20 mouse cellular contexts compared by ENCODE assay signal in genomic region chr16:42872101-42872500, GRCm38 (mm10). TPM values are rescaled to one million over a fixed set of nuclear protein-coding genes. Genes with fewer than 3 reads are reported as not detected.
A peak's percentile ranks its signal among the peaks of the same experiment; 100 is the strongest.
DNase-seq lines count a peak whose midpoint lies in the region; ATAC-seq lines count a peak whose summit lies in the region.
"Had no signal": no experiment of that assay in that cellular context is flagged by ENCODE, and none has a peak within 500 bp of the region (broad histone marks: within the 10 kb centered on the region; RNA-seq: fewer than 3 reads in every experiment).

No protein-coding gene starts in this region.

- H3K9me3 ChIP-seq in embryonic facial prominence, embryonic 11.5 days (replicated peaks; ENCODE audit: control insufficient read depth, low read length), result no peaks in the 10 kb centered on the region
- H3K9me3 ChIP-seq in embryonic facial prominence, embryonic 10.5 days, result no peaks in the 10 kb centered on the region
- H3K9me3 ChIP-seq in embryonic facial prominence, embryonic 13.5 days, result no peaks in the 10 kb centered on the region
- no peaks in the 10 kb centered on the region for H3K9me3 ChIP-seq in limb, embryonic 10.5 days (replicated peaks)
- H3K9me3 ChIP-seq in hindbrain, embryonic 14.5 days (ENCODE audit: control insufficient read depth, low read length), result no peaks in the 10 kb centered on the region
- H3K9me3 ChIP-seq: forebrain, embryonic 10.5 days; G1E; heart, embryonic 12.5 days had no signal

- no peaks in the 10 kb centered on the region for H3K27me3 ChIP-seq in embryonic facial prominence, embryonic 11.5 days (ENCODE audit: control insufficient read depth, insufficient read depth, low read length)
- H3K27me3 ChIP-seq in embryonic facial prominence, embryonic 10.5 days (replicated peaks; ENCODE audit: low read depth, poor library complexity, severe bottlenecking), result no peaks in the 10 kb centered on the region
- no peaks in the 10 kb centered on the region for H3K27me3 ChIP-seq in embryonic facial prominence, embryonic 13.5 days
- no peaks in the 10 kb centered on the region for H3K27me3 ChIP-seq in limb, embryonic 10.5 days (ENCODE audit: low read depth, poor library complexity, severe bottlenecking)
- no peaks in the 10 kb centered on the region for H3K27me3 ChIP-seq in hindbrain, embryonic 14.5 days (ENCODE audit: control insufficient read depth, insufficient read depth, low read length)
- H3K27me3 ChIP-seq: heart, embryonic 12.5 days had no signal

- no peak overlapping the region for H3K4me2 ChIP-seq in embryonic facial prominence, embryonic 11.5 days (ENCODE audit: low read depth, low read length)
- H3K4me2 ChIP-seq in embryonic facial prominence, embryonic 13.5 days, result no peak overlapping the region
- no peak overlapping the region for H3K4me2 ChIP-seq in hindbrain, embryonic 14.5 days (replicated peaks)
- H3K4me2 ChIP-seq: heart, embryonic 12.5 days had no signal

- H3K27ac ChIP-seq in embryonic facial prominence, embryonic 11.5 days (replicated peaks; ENCODE audit: low read depth, low read length), result no peak overlapping the region
- no peak overlapping the region for H3K27ac ChIP-seq in embryonic facial prominence, embryonic 10.5 days (replicated peaks)
- H3K27ac ChIP-seq in embryonic facial prominence, embryonic 13.5 days, result peak overlapping the region; percentile 60
- H3K27ac ChIP-seq in limb, embryonic 10.5 days, result 0 out of 2 replicates have a peak overlapping the region, but pooled peaks have one; percentile 0
- H3K27ac ChIP-seq in hindbrain, embryonic 14.5 days, result no peak overlapping the region
- H3K27ac ChIP-seq: forebrain, embryonic 10.5 days; gastrocnemius, adult 2 months had no signal

- no peaks in the 10 kb centered on the region for H3K36me3 ChIP-seq in embryonic facial prominence, embryonic 11.5 days (replicated peaks; ENCODE audit: control insufficient read depth, insufficient read depth, low read depth, low read length)
- no peaks in the 10 kb centered on the region for H3K36me3 ChIP-seq in embryonic facial prominence, embryonic 10.5 days (replicated peaks)
- H3K36me3 ChIP-seq in embryonic facial prominence, embryonic 13.5 days, result no peaks in the 10 kb centered on the region
- H3K36me3 ChIP-seq in limb, embryonic 10.5 days, result no peaks in the 10 kb centered on the region
- no peaks in the 10 kb centered on the region for H3K36me3 ChIP-seq in hindbrain, embryonic 14.5 days (replicated peaks; ENCODE audit: control insufficient read depth, insufficient read depth)
- H3K36me3 ChIP-seq: forebrain, embryonic 10.5 days; G1E; heart, embryonic 12.5 days had no signal

- H3K4me3 ChIP-seq in embryonic facial prominence, embryonic 11.5 days (ENCODE audit: low read depth, low read length), result no peak overlapping the region
- H3K4me3 ChIP-seq in embryonic facial prominence, embryonic 10.5 days, result no peak overlapping the region
- H3K4me3 ChIP-seq in embryonic facial prominence, embryonic 13.5 days, result no peak overlapping the region
- H3K4me3 ChIP-seq in limb, embryonic 10.5 days, result no peak overlapping the region
- H3K4me3 ChIP-seq in hindbrain, embryonic 14.5 days (replicated peaks; ENCODE audit: low read length), result no peak overlapping the region
- H3K4me3 ChIP-seq: erythroblast, embryonic 14.5 days; forebrain, embryonic 10.5 days; gastrocnemius, adult 2 months; heart, embryonic 12.5 days had no signal

- no peaks in the 10 kb centered on the region for H3K4me1 ChIP-seq in embryonic facial prominence, embryonic 11.5 days (ENCODE audit: control insufficient read depth, insufficient read depth, low read length)
- H3K4me1 ChIP-seq in embryonic facial prominence, embryonic 10.5 days, result peaks cover 20% of the 10 kb centered on the region
- H3K4me1 ChIP-seq in embryonic facial prominence, embryonic 13.5 days, result peaks cover 6% of the 10 kb centered on the region; the same call in 1 of the 2 replicates
- H3K4me1 ChIP-seq in limb, embryonic 10.5 days, result peaks cover 16% of the 10 kb centered on the region
- no peaks in the 10 kb centered on the region for H3K4me1 ChIP-seq in hindbrain, embryonic 14.5 days (replicated peaks; ENCODE audit: control insufficient read depth, insufficient read depth, low read length)
- H3K4me1 ChIP-seq: heart, embryonic 12.5 days had no signal

- DNase-seq in embryonic facial prominence, embryonic 11.5 days (ENCODE audit: low spot score), result peak; percentile 27
- no peak for DNase-seq in embryonic facial prominence, embryonic 10.5 days (ENCODE audit: low spot score)
- no peak for DNase-seq in limb, embryonic 10.5 days (ENCODE audit: low spot score)
- DNase-seq in hindbrain, embryonic 14.5 days (ENCODE audit: low spot score), result no peak
- no peak for DNase-seq in left cerebral cortex, postnatal 10 days (ENCODE audit: extremely low spot score in 1 of 2, low spot score in 2 of 2)
- no peak for DNase-seq in lung, postnatal 10 days
- DNase-seq: adrenal gland, postnatal 14 days; cerebellum, adult 18-20 months; cerebellum, adult 9-11 months; cerebellum, postnatal 36 days; gastrocnemius, adult 2 months; gastrocnemius, postnatal 25 days had no signal

- 68% methylated on average over 5 of the region's 5 CpGs for WGBS in embryonic facial prominence, embryonic 11.5 days
- 86% methylated on average over 5 of the region's 5 CpGs for WGBS in embryonic facial prominence, embryonic 10.5 days
- 38% methylated on average over 5 of the region's 5 CpGs for WGBS in embryonic facial prominence, embryonic 13.5 days
- 96% methylated on average over 5 of the region's 5 CpGs for WGBS in limb, embryonic 10.5 days
- 89% methylated on average over 5 of the region's 5 CpGs for WGBS in hindbrain, embryonic 14.5 days

- intact Hi-C loops in left cerebral cortex, postnatal 10 days (cut with DNase I), result no loop called here

- no peak for ATAC-seq in embryonic facial prominence, embryonic 11.5 days (replicated peaks; ENCODE audit: insufficient number of reproducible peaks, low FRiP score, low TSS enrichment, low read depth)
- no peak for ATAC-seq in embryonic facial prominence, embryonic 13.5 days (ENCODE audit: insufficient number of reproducible peaks, insufficient read depth, low FRiP score, low TSS enrichment, low read depth)
- ATAC-seq in hindbrain, embryonic 14.5 days (ENCODE audit: low FRiP score), result no peak
- ATAC-seq: forebrain, embryonic 14.5 days; hindbrain, embryonic 16.5 days; inflammation-experienced regulatory T-cells, adult 6 months had no signal

- no peak overlapping the region for H3K9ac ChIP-seq in embryonic facial prominence, embryonic 11.5 days (replicated peaks; ENCODE audit: low read length)
- no peak overlapping the region for H3K9ac ChIP-seq in embryonic facial prominence, embryonic 13.5 days
- H3K9ac ChIP-seq in hindbrain, embryonic 14.5 days, result no peak overlapping the region
- H3K9ac ChIP-seq: heart, embryonic 12.5 days had no signal

RNA-seq across cellular contexts. Expression of gene Zbtb20, which starts 3.6 kb away (rescaled TPM):
- 15.4 and 19.0 TPM in 2 replicates for polyA plus RNA-seq in embryonic facial prominence, embryonic 11.5 days (2014; fragmentation: Nextera tagmentation; extraction: Ambion mirVana)
- polyA plus RNA-seq in embryonic facial prominence, embryonic 10.5 days (2016; fragmentation: Nextera tagmentation; extraction: Ambion mirVana), result 19.6 and 20.1 TPM in 2 replicates
- 20.2 and 20.7 TPM in 2 replicates for polyA plus RNA-seq in embryonic facial prominence, embryonic 13.5 days (2015; fragmentation: Nextera tagmentation; extraction: Ambion mirVana)
- polyA plus RNA-seq in limb, embryonic 10.5 days (2016; fragmentation: Nextera tagmentation; extraction: Ambion mirVana), result 7.8 and 11.7 TPM in 2 replicates
- 49.7 and 52.8 TPM in 2 replicates for polyA plus RNA-seq in hindbrain, embryonic 14.5 days (2014; fragmentation: Nextera tagmentation; extraction: Ambion mirVana)
- total RNA-seq in left cerebral cortex, postnatal 10 days (2021), result 10 to 100 TPM; 41.7 to 50.4 TPM

Comparison
In these comparisons a context has a peak if more than half of its experiments do, and no peak if none do; other contexts are left out.
1. H3K27ac ChIP-seq: peak in embryonic facial prominence, embryonic 13.5 days (single experiment) and limb, embryonic 10.5 days (single experiment); none in embryonic facial prominence, embryonic 11.5 days (single experiment), embryonic facial prominence, embryonic 10.5 days (single experiment) and hindbrain, embryonic 14.5 days (single experiment).